Mouse (Mus musculus) forebrain, embryonic 11.5 days (tissue): ENCODE data around the gene Dennd4c. TPM values are rescaled to one million over a fixed set of nuclear protein-coding genes. Genes with fewer than 3 reads are reported as not detected.

ENCODE experiments used
- ATAC-seq: fragments of 200-750 bp; cut with Nextera tagmentation; replicated peaks from 2 replicates; pipeline ENCODE4 v1.8.0; 2017; ENCODE audit warnings: moderate TSS enrichment; ENCODE audit not compliant: low FRiP score
- DNase-seq: peaks from one replicate; pipeline ENCODE4 v3.0.0-alpha.2; 2017; ENCODE audit warnings: low spot score
- H3K27ac ChIP-seq: fragments of 300-500 bp; sonication (generic); 2 replicates; pipeline ENCODE4 v1.5.1; 2014; ENCODE audit warnings: low read depth, low read length
- H3K27me3 ChIP-seq: fragments of 300-500 bp; sonication (generic); 2 replicates; pipeline ENCODE4 v1.6.1; 2014; ENCODE audit warnings: mild to moderate bottlenecking, low read length, mixed read lengths; ENCODE audit not compliant: control insufficient read depth, insufficient read depth
- H3K36me3 ChIP-seq: fragments of 300-500 bp; sonication (generic); 2 replicates; pipeline ENCODE4 v1.6.1; 2014; ENCODE audit warnings: mild to moderate bottlenecking, low read length, moderate library complexity, mixed read lengths; ENCODE audit not compliant: control insufficient read depth, insufficient read depth
- H3K4me1 ChIP-seq: fragments of 300-500 bp; sonication (generic); replicated peaks from 2 replicates; pipeline ENCODE4 v1.6.1; 2014; ENCODE audit warnings: low read length, mixed read lengths; ENCODE audit not compliant: control insufficient read depth, insufficient read depth
- H3K4me2 ChIP-seq: fragments of 300-500 bp; sonication (generic); 2 replicates; pipeline ENCODE4 v1.6.1; 2014; ENCODE audit warnings: low read depth, mild to moderate bottlenecking, low read length, moderate library complexity, mixed read lengths; ENCODE audit not compliant: severe bottlenecking
- H3K4me3 ChIP-seq: fragments of 300-500 bp; sonication (generic); 2 replicates; pipeline ENCODE4 v1.5.1; 2014; ENCODE audit warnings: low read depth, low read length
- H3K9ac ChIP-seq: fragments of 300-500 bp; sonication (generic); 2 replicates; pipeline ENCODE4 v1.6.1; 2014; ENCODE audit warnings: low read length
- H3K9me3 ChIP-seq: fragments of 300-500 bp; sonication (generic); 2 replicates; pipeline ENCODE4 v1.6.1; 2016; ENCODE audit warnings: low read length, mixed read lengths; ENCODE audit not compliant: control insufficient read depth
- WGBS: fragments of 180-500 bp; shearing (Covaris S2); extraction: QIAGEN DNeasy Blood & Tissue Kit; methylation state at CpG from one replicate; pipeline ENCODE4 v1.1.7; 2014; 5-methylcytosine and 5-hydroxymethylcytosine counted together
- polyA plus RNA-seq: library from polyadenylated mRNA; unstranded; fragments of >200 nt; fragmentation: Nextera tagmentation; extraction: Ambion mirVana; gene quantifications from 2 replicates; pipeline ENCODE4 v1.2.1, GENCODE M21; 2014

Dennd4c gene
- polyA plus RNA-seq, 1 experiment from 2014 or later: 8.2 TPM

GRCm38 (mm10) chr4:86749361-86749841, 1.0 kb downstream of the Dennd4c start:
- WGBS: under 1% methylated on average over 13 of the region's 13 CpGs
- Histone ChIP-seq H3K27me3 (no peaks in the 10 kb centered on the region), H3K27ac (no peak overlapping the region), H3K36me3 (no peaks in the 10 kb centered on the region), H3K4me1 (peaks cover 6% of the 10 kb centered on the region; the same call in 1 of the 2 replicates), H3K4me3 (peak overlapping the region; percentile 97), H3K9me3 (no peaks in the 10 kb centered on the region; the same call in 1 of the 2 replicates), H3K4me2 (peak overlapping the region; percentile 87), H3K9ac (peak overlapping the region; percentile 92)
- no peak; the same call in 1 of the 2 replicates for ATAC-seq
- DNase-seq: no peak

GRCm38 (mm10) chr4:86750346-86750945, 2.1 kb downstream of the Dennd4c start:
- DNase-seq (no peak), ATAC-seq (no peak)
- no peak overlapping the region for H3K27ac ChIP-seq
- H3K4me2 ChIP-seq: no peak overlapping the region
- H3K9me3 ChIP-seq: no peaks in the 10 kb centered on the region; the same call in 1 of the 2 replicates
- H3K27me3 ChIP-seq: no peaks in the 10 kb centered on the region
- H3K4me1 ChIP-seq: peaks cover 6% of the 10 kb centered on the region; the same call in 1 of the 2 replicates
- H3K4me3 ChIP-seq: no peak overlapping the region
- H3K36me3 ChIP-seq: no peaks in the 10 kb centered on the region
- 83% methylated on average over 10 of the region's 10 CpGs for WGBS
- no peak overlapping the region for H3K9ac ChIP-seq

GRCm38 (mm10) chr4:86764307-86764706, 16.0 kb downstream of the Dennd4c start:
- Histone ChIP-seq H3K4me1 (no peaks in the 10 kb centered on the region), H3K27me3 (no peaks in the 10 kb centered on the region), H3K4me2 (no peak overlapping the region), H3K9me3 (no peaks in the 10 kb centered on the region), H3K9ac (no peak overlapping the region), H3K36me3 (no peaks in the 10 kb centered on the region), H3K4me3 (no peak overlapping the region), H3K27ac (no peak overlapping the region)
- DNase-seq (no peak), ATAC-seq (no peak)

GRCm38 (mm10) chr4:86777587-86777986, 29.2 kb downstream of the Dennd4c start:
- no peak overlapping the region for H3K27ac ChIP-seq
- H3K9ac ChIP-seq: no peak overlapping the region
- no peaks in the 10 kb centered on the region for H3K36me3 ChIP-seq
- no peak overlapping the region for H3K4me2 ChIP-seq
- H3K4me1 ChIP-seq: no peaks in the 10 kb centered on the region
- WGBS: 89% methylated on average over 9 of the region's 9 CpGs
- no peaks in the 10 kb centered on the region for H3K9me3 ChIP-seq
- H3K4me3 ChIP-seq: no peak overlapping the region
- no peaks in the 10 kb centered on the region for H3K27me3 ChIP-seq
- no peak for ATAC-seq
- DNase-seq: no peak

GRCm38 (mm10) chr4:86810604-86811003, 62.2 kb downstream of the Dennd4c start:
- DNase-seq: no peak
- no peaks in the 10 kb centered on the region for H3K27me3 ChIP-seq
- no peak for ATAC-seq
- no peak overlapping the region for H3K9ac ChIP-seq
- H3K4me2 ChIP-seq: no peak overlapping the region
- H3K27ac ChIP-seq: no peak overlapping the region
- no peaks in the 10 kb centered on the region for H3K9me3 ChIP-seq
- 53% methylated on average over 2 of the region's 2 CpGs for WGBS
- H3K4me1 ChIP-seq: no peaks in the 10 kb centered on the region
- H3K4me3 ChIP-seq: no peak overlapping the region
- no peaks in the 10 kb centered on the region for H3K36me3 ChIP-seq

GRCm38 (mm10) chr4:86814850-86815249, 66.5 kb downstream of the Dennd4c start:
- H3K9ac ChIP-seq: no peak overlapping the region
- H3K36me3 ChIP-seq: no peaks in the 10 kb centered on the region
- no peak for ATAC-seq
- H3K4me1 ChIP-seq: no peaks in the 10 kb centered on the region
- H3K4me3 ChIP-seq: no peak overlapping the region
- H3K27me3 ChIP-seq: no peaks in the 10 kb centered on the region
- DNase-seq: no peak
- WGBS: 93% methylated on average over 2 of the region's 3 CpGs
- no peak overlapping the region for H3K27ac ChIP-seq
- H3K9me3 ChIP-seq: no peaks in the 10 kb centered on the region
- H3K4me2 ChIP-seq: no peak overlapping the region

GRCm38 (mm10) chr4:86823169-86823568, 74.8 kb downstream of the Dennd4c start:
- H3K27ac ChIP-seq: no peak overlapping the region
- H3K9ac ChIP-seq: no peak overlapping the region
- 82% methylated on average over 2 of the region's 2 CpGs for WGBS
- H3K4me3 ChIP-seq: no peak overlapping the region
- H3K36me3 ChIP-seq: peaks cover 3% of the 10 kb centered on the region; the same call in 1 of the 2 replicates
- ATAC-seq (no peak), DNase-seq (peak; percentile 65)
- no peaks in the 10 kb centered on the region for H3K9me3 ChIP-seq
- H3K4me1 ChIP-seq: no peaks in the 10 kb centered on the region
- H3K27me3 ChIP-seq: no peaks in the 10 kb centered on the region
- no peak overlapping the region for H3K4me2 ChIP-seq

GRCm38 (mm10) chr4:86825143-86825542, 76.8 kb downstream of the Dennd4c start:
- Histone ChIP-seq H3K4me3 (no peak overlapping the region), H3K36me3 (peaks cover 7% of the 10 kb centered on the region; the same call in 1 of the 2 replicates), H3K27ac (no peak overlapping the region), H3K27me3 (no peaks in the 10 kb centered on the region), H3K4me1 (no peaks in the 10 kb centered on the region), H3K4me2 (no peak overlapping the region), H3K9ac (no peak overlapping the region), H3K9me3 (no peaks in the 10 kb centered on the region)
- ATAC-seq (no peak), DNase-seq (no peak)
- 92% methylated on average over 7 of the region's 7 CpGs for WGBS

- peaks cover 6% of the 10 kb centered on the region; the same call in 1 of the 2 replicates for H3K36me3 ChIP-seq
Measured at GRCm38 (mm10) chr4:86831896-86832295, 83.5 kb downstream of the Dennd4c start.

More at GRCm38 (mm10) chr4:86831896-86832295, 83.5 kb downstream of the Dennd4c start:
- Histone ChIP-seq H3K4me2 (no peak overlapping the region), H3K27ac (no peak overlapping the region), H3K27me3 (no peaks in the 10 kb centered on the region), H3K9ac (no peak overlapping the region), H3K9me3 (no peaks in the 10 kb centered on the region), H3K4me3 (no peak overlapping the region), H3K4me1 (no peaks in the 10 kb centered on the region)
- no peak for ATAC-seq
- WGBS: 94% methylated on average over 2 of the region's 2 CpGs
- DNase-seq: no peak
